ENCODE assay signal across 14 mouse cellular contexts in the genomic region with DNA sequence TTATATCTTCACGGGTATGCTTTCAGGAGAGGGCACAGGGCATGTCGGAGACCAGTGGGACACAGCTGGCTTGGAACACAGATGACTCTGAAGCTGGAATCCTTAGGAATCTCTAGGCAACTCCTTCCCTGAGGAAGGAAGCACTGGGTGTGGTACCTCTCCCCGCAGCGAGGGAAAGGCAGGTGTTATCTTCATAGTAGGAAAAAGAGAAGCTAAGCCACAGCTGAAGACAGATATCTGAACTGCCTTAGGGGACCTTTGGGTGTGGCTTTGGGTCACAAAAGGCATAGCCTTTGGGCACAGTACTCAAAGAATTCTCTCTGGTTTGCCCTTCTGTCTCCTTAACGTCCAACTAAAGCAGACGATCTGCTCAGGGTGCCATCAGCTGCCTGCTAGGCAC. TPM values are rescaled to one million over a fixed set of nuclear protein-coding genes. Genes with fewer than 3 reads are reported as not detected.
A peak's percentile ranks its signal among the peaks of the same experiment; 100 is the strongest.
DNase-seq lines count a peak whose midpoint lies in the region; ATAC-seq and TF ChIP-seq lines count a peak whose summit lies in the region.
"Had no signal": no experiment of that assay in that cellular context is flagged by ENCODE, and none has a peak within 500 bp of the region (broad histone marks: within the 10 kb centered on the region; RNA-seq: fewer than 3 reads in every experiment).

No protein-coding gene starts in this region.

- no peaks in the 10 kb centered on the region for H3K9me3 ChIP-seq in heart, embryonic 10.5 days
- H3K9me3 ChIP-seq in liver, embryonic 13.5 days (replicated peaks) = no peaks in the 10 kb centered on the region
- no peaks in the 10 kb centered on the region for H3K9me3 ChIP-seq in liver, embryonic 11.5 days (ENCODE audit: control insufficient read depth, low read length)
- H3K9me3 ChIP-seq: hindbrain, embryonic 12.5 days; limb, embryonic 15.5 days had no signal

- peak overlapping the region; percentile 30 for H3K9ac ChIP-seq in liver, embryonic 13.5 days
- H3K9ac ChIP-seq in liver, embryonic 11.5 days (ENCODE audit: low read depth, low read length) = no peak overlapping the region
- H3K9ac ChIP-seq: hindbrain, embryonic 12.5 days; limb, embryonic 15.5 days had no signal

- H3ac ChIP-seq in myocyte (ENCODE audit: control insufficient read depth, insufficient read length) = no peak overlapping the region

- no peak overlapping the region for H3K4me3 ChIP-seq in heart, embryonic 10.5 days
- H3K4me3 ChIP-seq in liver, embryonic 13.5 days (replicated peaks) = no peak overlapping the region
- H3K4me3 ChIP-seq in liver, embryonic 11.5 days (ENCODE audit: low read depth, low read length) = no peak overlapping the region
- no peak overlapping the region for H3K4me3 ChIP-seq in myocyte
- H3K4me3 ChIP-seq: hindbrain, embryonic 12.5 days; layer of hippocampus, adult 2 months; limb, embryonic 15.5 days had no signal

- H3K27ac ChIP-seq in heart, embryonic 10.5 days = peak overlapping the region; percentile 60; the same call in 1 of the 2 replicates
- H3K27ac ChIP-seq in liver, embryonic 13.5 days = 0 out of 2 replicates have a peak overlapping the region, but pooled peaks have one; percentile 2
- no peak overlapping the region for H3K27ac ChIP-seq in liver, embryonic 11.5 days (ENCODE audit: low read depth, low read length)
- H3K27ac ChIP-seq: hindbrain, embryonic 12.5 days; limb, embryonic 15.5 days had no signal

- 0 out of 2 replicates have a peak, but pooled peaks have one; percentile 35 for ATAC-seq in liver, embryonic 13.5 days (ENCODE audit: low read depth)
- ATAC-seq in liver, embryonic 11.5 days (replicated peaks; ENCODE audit: low FRiP score) = no peak

- TF ChIP-seq POLR2A in myocyte (IDR thresholded peaks at IDR 0.05; ENCODE audit: insufficient read length, low read depth) = no peak

- H3K4me2 ChIP-seq in liver, embryonic 13.5 days = peak overlapping the region; percentile 28
- H3K4me2 ChIP-seq in liver, embryonic 11.5 days = no peak overlapping the region
- peak overlapping the region; percentile 73 for H3K4me2 ChIP-seq in myocyte (ENCODE audit: low read depth)
- H3K4me2 ChIP-seq: hindbrain, embryonic 12.5 days; limb, embryonic 15.5 days had no signal

- no peaks in the 10 kb centered on the region for H3K27me3 ChIP-seq in heart, embryonic 10.5 days (ENCODE audit: insufficient read depth, poor library complexity, severe bottlenecking)
- no peaks in the 10 kb centered on the region for H3K27me3 ChIP-seq in liver, embryonic 13.5 days
- H3K27me3 ChIP-seq in liver, embryonic 11.5 days (replicated peaks; ENCODE audit: control insufficient read depth, insufficient read depth, low read length) = no peaks in the 10 kb centered on the region
- H3K27me3 ChIP-seq in myocyte (ENCODE audit: control insufficient read depth, insufficient read depth, insufficient read length) = no peaks in the 10 kb centered on the region
- H3K27me3 ChIP-seq: hindbrain, embryonic 12.5 days; limb, embryonic 15.5 days had no signal

- H3K36me3 ChIP-seq in heart, embryonic 10.5 days = peaks cover 11% of the 10 kb centered on the region
- H3K36me3 ChIP-seq in liver, embryonic 13.5 days = peaks cover 6% of the 10 kb centered on the region; the same call in 1 of the 2 replicates
- H3K36me3 ChIP-seq in liver, embryonic 11.5 days (ENCODE audit: control insufficient read depth, insufficient read depth, low read length) = no peaks in the 10 kb centered on the region; the same call in 1 of the 2 replicates
- H3K36me3 ChIP-seq in myocyte (ENCODE audit: control insufficient read depth, insufficient read depth) = peaks cover 4% of the 10 kb centered on the region
- H3K36me3 ChIP-seq: hindbrain, embryonic 12.5 days had no signal

- peaks cover 18% of the 10 kb centered on the region for H3K79me2 ChIP-seq in myocyte (ENCODE audit: control insufficient read depth, insufficient read depth)

- WGBS in heart, embryonic 10.5 days = 47% methylated on average over 6 of the region's 6 CpGs
- WGBS in liver, embryonic 13.5 days (ENCODE audit: insufficient replicate concordance) = 32% methylated on average over 6 of the region's 6 CpGs
- WGBS in liver, embryonic 11.5 days = 45% methylated on average over 6 of the region's 6 CpGs

- DNase-seq in heart, embryonic 10.5 days (ENCODE audit: low spot score) = no peak
- no peak for DNase-seq in heart, adult 8-10 months (ENCODE audit: low spot score)
- DNase-seq in liver, embryonic 13.5 days = no peak
- no peak for DNase-seq in liver, embryonic 11.5 days (ENCODE audit: low spot score)
- peak; percentile 94 for DNase-seq in ZHBTc4 (ENCODE audit: low read depth, low spot score)
- DNase-seq in spleen, postnatal 36 days (ENCODE audit: low spot score in 2 of 2) = no peak
- DNase-seq in B cell, adult 2 months = no peak
- DNase-seq: cerebellum, adult 18-20 months; retina, postnatal 1 day; thymus, postnatal 36 days had no signal

- H3K4me1 ChIP-seq in heart, embryonic 10.5 days = peaks cover 96% of the 10 kb centered on the region
- H3K4me1 ChIP-seq in liver, embryonic 13.5 days (replicated peaks) = peaks cover 100% of the 10 kb centered on the region
- H3K4me1 ChIP-seq in liver, embryonic 11.5 days (replicated peaks; ENCODE audit: control insufficient read depth, insufficient read depth, low read length) = peaks cover 85% of the 10 kb centered on the region

TF ChIP-seq in myocyte, 11 proteins besides CTCF, POLR2A, EP300 and RAD21:
- TF ChIP-seq MYOG (IDR thresholded peaks at IDR 0.05; ENCODE audit: control insufficient read depth in 1 of 3, insufficient read depth in 1 of 3, insufficient read length in 2 of 3, low read depth in 2 of 3) = peak in 1 of 3 experiments; percentile 19
- TF ChIP-seq USF1 (IDR thresholded peaks at IDR 0.05; ENCODE audit: low read depth) = no peak
- TF ChIP-seq MYOD1 (IDR thresholded peaks at IDR 0.05; ENCODE audit: control insufficient read depth in 1 of 3, insufficient read length in 2 of 3, low read depth in 2 of 3) = peak in 2 of 3 experiments; percentile 21 to 56
- no peak for TF ChIP-seq CEBPB (IDR thresholded peaks at IDR 0.05; ENCODE audit: insufficient read depth, poor library complexity, severe bottlenecking)
- TF ChIP-seq SRF (IDR thresholded peaks at IDR 0.05; ENCODE audit: control insufficient read depth, insufficient read length, low read depth) = no peak
- no peak for TF ChIP-seq E2F4 (IDR thresholded peaks at IDR 0.05; ENCODE audit: insufficient read depth)
- TF ChIP-seq TCF3 (IDR thresholded peaks at IDR 0.05; ENCODE audit: insufficient read length, low read depth) = no peak
- TF ChIP-seq TCF12 (IDR thresholded peaks at IDR 0.05; ENCODE audit: insufficient read depth, poor library complexity, severe bottlenecking) = no peak
TF ChIP-seq in myocyte: peak in this region for 2.

RNA-seq across cellular contexts. Expression of a gene that starts 16.0 kb away (rescaled TPM):
- 15.2 and 20.0 TPM in 2 replicates for polyA plus RNA-seq in heart, embryonic 10.5 days (2016; fragmentation: Nextera tagmentation; extraction: Ambion mirVana)
- total RNA-seq in heart, adult 8-10 months (2022) = 10 to 100 TPM; 10.1 to 14.1 (median 12.5) TPM
- polyA plus RNA-seq in liver, embryonic 13.5 days (2015; fragmentation: Nextera tagmentation; extraction: Ambion mirVana) = 2.7 and 3.0 TPM in 2 replicates
- polyA plus RNA-seq in liver, embryonic 11.5 days (2014; fragmentation: Nextera tagmentation; extraction: Ambion mirVana) = 7.2 and 7.3 TPM in 2 replicates
- 25.5 TPM for polyA plus RNA-seq in myocyte (2012; fragmentation: generic; extraction: Trizol)
